27 mouse cellular contexts compared by ENCODE assay signal in genomic region chr4:94737326-94738295, GRCm38 (mm10). TPM values are rescaled to one million over a fixed set of nuclear protein-coding genes. Genes with fewer than 3 reads are reported as not detected.
DNase-seq lines count a peak whose midpoint lies in the region; ATAC-seq and TF ChIP-seq lines count a peak whose summit lies in the region.
"Had no signal": no experiment of that assay in that cellular context is flagged by ENCODE, and none has a peak within 500 bp of the region (broad histone marks: within the 10 kb centered on the region; RNA-seq: fewer than 3 reads in every experiment).

No protein-coding gene starts in this region.

- H3K4me1 ChIP-seq in heart, adult 2 months (ENCODE audit: control insufficient read depth, insufficient read depth, low read length), result peaks cover 4% of the 10 kb centered on the region
- peaks cover 20% of the 10 kb centered on the region for H3K4me1 ChIP-seq in heart, embryonic 10.5 days
- peaks cover 11% of the 10 kb centered on the region for H3K4me1 ChIP-seq in liver, embryonic 11.5 days (replicated peaks; ENCODE audit: control insufficient read depth, insufficient read depth, low read length)
- no peaks in the 10 kb centered on the region for H3K4me1 ChIP-seq in liver, postnatal 0 days (ENCODE audit: insufficient read depth)
- peaks cover 13% of the 10 kb centered on the region; the same call in 1 of the 2 replicates for H3K4me1 ChIP-seq in limb, embryonic 14.5 days (ENCODE audit: control insufficient read depth, insufficient read depth, low read length)
- H3K4me1 ChIP-seq: forebrain, embryonic 12.5 days; liver, embryonic 15.5 days; midbrain, embryonic 15.5 days; neural tube, embryonic 15.5 days had no signal

- H3K27me3 ChIP-seq in heart, adult 2 months (ENCODE audit: control insufficient read depth, insufficient read depth, low read length), result no peaks in the 10 kb centered on the region
- H3K27me3 ChIP-seq in heart, embryonic 10.5 days (ENCODE audit: insufficient read depth, poor library complexity, severe bottlenecking), result no peaks in the 10 kb centered on the region
- H3K27me3 ChIP-seq in liver, embryonic 11.5 days (replicated peaks; ENCODE audit: control insufficient read depth, insufficient read depth, low read length), result no peaks in the 10 kb centered on the region
- H3K27me3 ChIP-seq in liver, postnatal 0 days (ENCODE audit: insufficient read depth, low read length), result no peaks in the 10 kb centered on the region
- H3K27me3 ChIP-seq in limb, embryonic 14.5 days (ENCODE audit: control insufficient read depth, insufficient read depth, low read length), result no peaks in the 10 kb centered on the region
- H3K27me3 ChIP-seq: embryonic facial prominence, embryonic 15.5 days; forebrain, embryonic 12.5 days; liver, embryonic 15.5 days; midbrain, embryonic 15.5 days; neural tube, embryonic 15.5 days had no signal

- H3K9me3 ChIP-seq in heart, embryonic 10.5 days, result no peaks in the 10 kb centered on the region
- no peaks in the 10 kb centered on the region for H3K9me3 ChIP-seq in liver, embryonic 11.5 days (ENCODE audit: control insufficient read depth, low read length)
- no peaks in the 10 kb centered on the region for H3K9me3 ChIP-seq in liver, postnatal 0 days (ENCODE audit: low read length)
- H3K9me3 ChIP-seq in limb, embryonic 14.5 days (ENCODE audit: control insufficient read depth, low read length), result no peaks in the 10 kb centered on the region
- H3K9me3 ChIP-seq: embryonic facial prominence, embryonic 15.5 days; forebrain, embryonic 12.5 days; liver, embryonic 15.5 days; midbrain, embryonic 10.5 days; midbrain, embryonic 15.5 days; neural tube, embryonic 15.5 days had no signal

- no peak for TF ChIP-seq POLR2A in heart, adult 2 months (IDR thresholded peaks at IDR 0.05; ENCODE audit: insufficient read depth, low read depth, low read length)
- no peak for TF ChIP-seq POLR2A in limb, embryonic 14.5 days (IDR thresholded peaks at IDR 0.05; ENCODE audit: borderline replicate concordance, extremely low read depth, insufficient read depth, insufficient read length)

- no peak for TF ChIP-seq EP300 in heart, adult 2 months (IDR thresholded peaks at IDR 0.05; ENCODE audit: insufficient read depth, low read depth, low read length)
- no peak for TF ChIP-seq EP300 in liver, postnatal 0 days (IDR thresholded peaks at IDR 0.05; ENCODE audit: low read depth)

- intact Hi-C loops in heart, adult 2 months (cut with DNase I), result loop anchor here (2.0 kb wide), 2 partner anchors 23 to 69 kb away; no protein-coding TSS in a partner anchor

- H3K36me3 ChIP-seq in heart, adult 2 months (ENCODE audit: control insufficient read depth, insufficient read depth, low read length), result no peaks in the 10 kb centered on the region
- no peaks in the 10 kb centered on the region for H3K36me3 ChIP-seq in heart, embryonic 10.5 days
- H3K36me3 ChIP-seq in liver, embryonic 11.5 days (ENCODE audit: control insufficient read depth, insufficient read depth, low read length), result no peaks in the 10 kb centered on the region
- no peaks in the 10 kb centered on the region for H3K36me3 ChIP-seq in liver, postnatal 0 days (replicated peaks; ENCODE audit: insufficient read depth, low read length)
- no peaks in the 10 kb centered on the region for H3K36me3 ChIP-seq in limb, embryonic 14.5 days (ENCODE audit: control insufficient read depth, insufficient read depth, low read length)
- H3K36me3 ChIP-seq: embryonic facial prominence, embryonic 15.5 days; forebrain, embryonic 12.5 days; liver, embryonic 15.5 days; midbrain, embryonic 10.5 days; midbrain, embryonic 15.5 days; neural tube, embryonic 15.5 days had no signal

- no peaks in the 10 kb centered on the region for H3K79me2 ChIP-seq in heart, adult 2 months (replicated peaks; ENCODE audit: control insufficient read depth, insufficient read depth, low read length)

- no peak for TF ChIP-seq CTCF in heart, adult 2 months (IDR thresholded peaks at IDR 0.05)
- TF ChIP-seq CTCF in liver, postnatal 0 days (IDR thresholded peaks at IDR 0.05; ENCODE audit: low read depth), result no peak

- ATAC-seq in liver, embryonic 11.5 days (replicated peaks; ENCODE audit: low FRiP score), result peak; percentile 56
- ATAC-seq in liver, postnatal 0 days, result no peak
- ATAC-seq in limb, embryonic 14.5 days (ENCODE audit: low FRiP score, low read depth), result peak; percentile 69
- ATAC-seq in megakaryocyte-erythroid progenitor cell, adult 5-6 weeks (replicated peaks; ENCODE audit: low FRiP score, low TSS enrichment, poor library complexity, severe bottlenecking), result peak; percentile 54
- ATAC-seq: forebrain, postnatal 0 days; midbrain, embryonic 15.5 days; Patski had no signal

- no peak for DNase-seq in heart, adult 2 months
- no peak for DNase-seq in heart, embryonic 10.5 days (ENCODE audit: low spot score)
- DNase-seq in liver, embryonic 11.5 days (ENCODE audit: low spot score), result no peak
- DNase-seq in liver, postnatal 0 days, result no peak
- DNase-seq in limb, embryonic 14.5 days (ENCODE audit: low spot score), result peak; percentile 94
- DNase-seq in cerebellum, postnatal 14 days, result no peak
- DNase-seq: adrenal gland, postnatal 10 days; cerebellum, adult 8-10 months; forebrain, postnatal 0 days; gastrocnemius, postnatal 25 days; heart, adult 18-20 months; kidney, adult 11 months; kidney, postnatal 25 days; lung, postnatal 10 days; retina, postnatal 1 day; right cerebral cortex, postnatal 14 days; thymus, postnatal 4 days had no signal

- H3K9ac ChIP-seq in heart, adult 2 months (ENCODE audit: low read depth, low read length), result no peak overlapping the region
- no peak overlapping the region for H3K9ac ChIP-seq in liver, embryonic 11.5 days (ENCODE audit: low read depth, low read length)
- no peak overlapping the region for H3K9ac ChIP-seq in liver, postnatal 0 days (replicated peaks)
- no peak overlapping the region for H3K9ac ChIP-seq in limb, embryonic 14.5 days (ENCODE audit: low read depth, low read length, severe bottlenecking)
- H3K9ac ChIP-seq: embryonic facial prominence, embryonic 15.5 days; forebrain, embryonic 12.5 days; forebrain, postnatal 0 days; hindbrain, embryonic 14.5 days; liver, embryonic 15.5 days; midbrain, embryonic 15.5 days; neural tube, embryonic 15.5 days had no signal

- 56% methylated on average over 5 of the region's 5 CpGs for WGBS in heart, adult 2 months
- WGBS in heart, embryonic 10.5 days, result 46% methylated on average over 5 of the region's 5 CpGs
- WGBS in liver, embryonic 11.5 days, result 41% methylated on average over 5 of the region's 5 CpGs
- WGBS in liver, postnatal 0 days (ENCODE audit: insufficient replicate concordance), result 45% methylated on average over 5 of the region's 5 CpGs
- 38% methylated on average over 5 of the region's 5 CpGs for WGBS in limb, embryonic 14.5 days

- peak overlapping the region; percentile 20 for H3K27ac ChIP-seq in heart, adult 2 months
- no peak overlapping the region for H3K27ac ChIP-seq in heart, embryonic 10.5 days
- H3K27ac ChIP-seq in liver, embryonic 11.5 days (ENCODE audit: low read depth, low read length), result no peak overlapping the region
- no peak overlapping the region for H3K27ac ChIP-seq in liver, postnatal 0 days (ENCODE audit: low read depth)
- H3K27ac ChIP-seq in limb, embryonic 14.5 days (replicated peaks; ENCODE audit: low read depth, low read length), result no peak overlapping the region; the same call in 1 of the 2 replicates
- H3K27ac ChIP-seq: embryonic facial prominence, embryonic 15.5 days; forebrain, embryonic 12.5 days; hindbrain, embryonic 14.5 days; liver, embryonic 15.5 days; macrophage; midbrain, embryonic 10.5 days; midbrain, embryonic 15.5 days; neural tube, embryonic 15.5 days had no signal

- H3K4me3 ChIP-seq in heart, adult 2 months, result no peak overlapping the region
- no peak overlapping the region for H3K4me3 ChIP-seq in heart, embryonic 10.5 days
- no peak overlapping the region for H3K4me3 ChIP-seq in liver, embryonic 11.5 days (ENCODE audit: low read depth, low read length)
- no peak overlapping the region for H3K4me3 ChIP-seq in liver, postnatal 0 days (ENCODE audit: low read depth, low read length)
- no peak overlapping the region for H3K4me3 ChIP-seq in limb, embryonic 14.5 days (replicated peaks; ENCODE audit: low read length)
- H3K4me3 ChIP-seq: embryonic facial prominence, embryonic 15.5 days; forebrain, embryonic 12.5 days; liver, embryonic 15.5 days; midbrain, embryonic 10.5 days; midbrain, embryonic 15.5 days; neural tube, embryonic 15.5 days had no signal

- H3K4me2 ChIP-seq in liver, embryonic 11.5 days, result no peak overlapping the region
- no peak overlapping the region for H3K4me2 ChIP-seq in liver, postnatal 0 days (ENCODE audit: low read depth, low read length)
- no peak overlapping the region for H3K4me2 ChIP-seq in limb, embryonic 14.5 days (replicated peaks; ENCODE audit: low read depth, low read length, severe bottlenecking)
- H3K4me2 ChIP-seq: embryonic facial prominence, embryonic 15.5 days; forebrain, embryonic 12.5 days; hindbrain, embryonic 14.5 days; liver, embryonic 15.5 days; midbrain, embryonic 15.5 days; neural tube, embryonic 15.5 days had no signal

RNA-seq across cellular contexts. Expression of gene Tek, which starts 1.5 kb away (rescaled TPM):
- 10 to 100 TPM; 37.0 to 40.3 TPM for total RNA-seq in heart, adult 2 months (2021)
- 16.8 and 33.1 TPM in 2 replicates for polyA plus RNA-seq in heart, adult 2 months (2012; rRNA removed)
- 41.4 and 63.6 TPM in 2 replicates for polyA plus RNA-seq in heart, embryonic 10.5 days (2016; fragmentation: Nextera tagmentation; extraction: Ambion mirVana)
- polyA plus RNA-seq in liver, embryonic 11.5 days (2014; fragmentation: Nextera tagmentation; extraction: Ambion mirVana), result 12.2 and 14.6 TPM in 2 replicates
- polyA plus RNA-seq in liver, postnatal 0 days (2015; fragmentation: Nextera tagmentation; extraction: Ambion mirVana), result 3.8 TPM in 2 replicates
- 8.4 and 10.2 TPM in 2 replicates for polyA plus RNA-seq in limb, embryonic 14.5 days (2012; rRNA removed)
- 15.6 and 15.7 TPM in 2 replicates for polyA plus RNA-seq in limb, embryonic 14.5 days (2014; fragmentation: Nextera tagmentation; extraction: Ambion mirVana)
- 0.46 and 4.6 TPM in 2 replicates for total RNA-seq in megakaryocyte-erythroid progenitor cell, adult 5-6 weeks (2014; fragmentation: Nextera tagmentation)
- 2.0 and 9.5 TPM in 2 replicates for total RNA-seq in megakaryocyte-erythroid progenitor cell, adult 5-6 weeks (2017)
- polyA plus RNA-seq: macrophage, Patski had no signal
